Mouse (Mus musculus): ENCODE data around the gene Odc1.
"Not testable (repeated sequence)": the region's sequence is repeated elsewhere in the genome, so short reads cannot be mapped to it uniquely, and the experiment has no call there.

Odc1 gene

GRCm38 (mm10) chr12:17544209-17545106 lies at the start of gene Odc1:
TSS of gene Odc1 (plus strand) at chr12:17544794.
- peak; percentile 98 to 99 for DNase-seq (ENCODE audit: low spot score in 2 of 2)

GRCm38 (mm10) chr12:17494809-17495208 lies 49.8 kb upstream of the Odc1 start:
- no peak for DNase-seq (ENCODE audit: low spot score in 2 of 2)

GRCm38 (mm10) chr12:17495858-17496451 lies 48.6 kb upstream of the Odc1 start:
- no peak for DNase-seq (ENCODE audit: low spot score in 2 of 2)

- no peak for DNase-seq (ENCODE audit: low spot score in 2 of 2)
These were observed 38.9 kb upstream of the Odc1 start for GRCm38 (mm10) chr12:17505620-17506074.

GRCm38 (mm10) chr12:17506117-17506993 lies 38.2 kb upstream of the Odc1 start:
- peak; percentile 41 to 47 for DNase-seq (ENCODE audit: low spot score in 2 of 2)

- no peak for DNase-seq (ENCODE audit: low spot score in 2 of 2)
These were observed 37.5 kb upstream of the Odc1 start for GRCm38 (mm10) chr12:17506994-17507542.

- DNase-seq (ENCODE audit: low spot score in 2 of 2): no peak
These were observed 35.3 kb upstream of the Odc1 start for GRCm38 (mm10) chr12:17509310-17509709.

GRCm38 (mm10) chr12:17510158-17510557 lies 34.4 kb upstream of the Odc1 start:
- no peak for DNase-seq (ENCODE audit: low spot score in 2 of 2)

GRCm38 (mm10) chr12:17511019-17511418 lies 33.6 kb upstream of the Odc1 start:
- DNase-seq (ENCODE audit: low spot score in 2 of 2): no peak

GRCm38 (mm10) chr12:17529180-17529579 lies 15.4 kb upstream of the Odc1 start:
- DNase-seq (ENCODE audit: low spot score in 2 of 2): no peak

- DNase-seq (ENCODE audit: low spot score in 2 of 2): no peak
These were observed 14.9 kb upstream of the Odc1 start for GRCm38 (mm10) chr12:17529726-17530125.

- DNase-seq (ENCODE audit: low spot score in 2 of 2): no peak
These were observed 13.8 kb upstream of the Odc1 start for GRCm38 (mm10) chr12:17530825-17531224.

GRCm38 (mm10) chr12:17536222-17536621 lies 8.4 kb upstream of the Odc1 start:
- DNase-seq (ENCODE audit: low spot score in 2 of 2): no peak

- no peak for DNase-seq (ENCODE audit: low spot score in 2 of 2)
These were observed 7.4 kb upstream of the Odc1 start for GRCm38 (mm10) chr12:17537147-17537546.

- peak; percentile 35 to 44 for DNase-seq (ENCODE audit: low spot score in 2 of 2)
These were observed 6.5 kb upstream of the Odc1 start for GRCm38 (mm10) chr12:17538087-17538486.

- no peak for DNase-seq (ENCODE audit: low spot score in 2 of 2)
These were observed 5.6 kb upstream of the Odc1 start for GRCm38 (mm10) chr12:17539041-17539440.

- no peak for DNase-seq (ENCODE audit: low spot score in 2 of 2)
These were observed 4.5 kb upstream of the Odc1 start for GRCm38 (mm10) chr12:17540040-17540552.

GRCm38 (mm10) chr12:17545107-17545571 lies 545 bp downstream of the Odc1 start:
- no peak for DNase-seq (ENCODE audit: low spot score in 2 of 2)

GRCm38 (mm10) chr12:17545884-17546283 lies 1.3 kb downstream of the Odc1 start:
- DNase-seq (ENCODE audit: low spot score in 2 of 2): no peak

- not testable (repeated sequence) for DNase-seq (ENCODE audit: low spot score in 2 of 2)
These were observed 3.0 kb downstream of the Odc1 start for GRCm38 (mm10) chr12:17547552-17547951.

- DNase-seq (ENCODE audit: low spot score in 2 of 2): no peak
These were observed 3.9 kb downstream of the Odc1 start for GRCm38 (mm10) chr12:17548505-17548904.
